Mouse (Mus musculus): ENCODE measurements around the gene Tenm1.

Gene Tenm1

DNA sequence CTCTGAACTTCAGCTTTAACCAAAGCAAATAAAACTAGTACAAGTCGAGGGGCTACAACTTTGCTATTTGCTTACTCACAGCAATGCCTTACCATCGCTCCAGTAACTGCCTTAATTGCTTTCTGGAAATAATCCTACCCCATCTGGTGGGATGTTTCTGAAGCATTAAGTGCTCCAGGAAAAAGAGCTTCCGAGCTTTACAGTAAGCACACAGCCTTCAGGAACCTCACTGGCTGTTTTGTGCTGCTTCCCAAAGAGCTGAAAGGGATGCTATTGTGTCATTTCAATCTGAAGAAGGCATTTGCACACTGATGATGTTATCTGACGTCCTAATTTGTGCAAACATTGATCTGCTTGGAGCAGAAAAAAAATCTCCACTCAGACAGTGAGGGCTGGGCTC is 647.4 kb downstream of the Tenm1 start:
- DNase-seq (ENCODE audit: low spot score) = no peak

GRCm38 (mm10) chrX:42718078-42718785 is 710.7 kb downstream of the Tenm1 start:
- no peak for DNase-seq (ENCODE audit: low spot score)

DNA sequence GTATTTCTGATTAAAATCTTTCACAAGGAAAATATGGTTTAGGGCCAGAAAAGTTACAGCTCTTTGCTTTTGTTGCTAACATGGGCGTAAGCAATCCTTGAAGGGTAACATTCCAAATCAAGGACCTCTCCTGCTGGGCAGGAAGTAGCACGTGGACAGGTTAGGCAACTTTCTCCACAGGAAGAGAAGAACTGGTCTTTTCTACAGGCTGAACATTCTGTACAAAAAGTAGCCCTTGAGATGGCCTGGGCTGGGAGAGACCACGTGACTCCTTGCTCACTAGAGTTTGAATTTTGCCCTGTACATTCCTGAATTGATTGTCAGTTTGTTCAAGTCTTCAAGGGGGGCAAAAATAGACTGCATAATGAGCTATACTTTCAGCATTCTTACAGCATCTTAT is 728.6 kb downstream of the Tenm1 start:
- DNase-seq (ENCODE audit: low spot score) = no peak

DNA sequence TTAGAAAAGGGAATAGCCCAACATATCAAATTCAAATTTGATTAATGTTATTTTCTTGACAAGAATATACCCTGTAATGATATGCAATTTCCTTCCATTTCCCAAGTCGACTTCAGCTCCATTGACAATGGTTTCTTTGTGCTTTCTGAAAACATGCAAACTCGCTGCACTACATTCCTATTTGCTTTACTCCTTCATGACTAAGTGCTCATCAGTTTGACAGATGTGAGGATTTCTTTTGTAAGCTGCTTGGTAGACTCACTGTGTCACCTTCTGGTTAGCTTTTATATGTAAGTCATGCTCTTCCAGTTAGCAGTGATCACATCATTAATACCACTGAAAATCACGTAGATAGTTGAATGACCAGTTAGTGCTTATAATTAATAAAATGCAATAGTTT is 781.8 kb downstream of the Tenm1 start:
- no peak for DNase-seq (ENCODE audit: low spot score)

- DNase-seq (ENCODE audit: low spot score) = no peak
Observed at GRCm38 (mm10) chrX:42580521-42580920, 848.4 kb downstream of the Tenm1 start.

DNA sequence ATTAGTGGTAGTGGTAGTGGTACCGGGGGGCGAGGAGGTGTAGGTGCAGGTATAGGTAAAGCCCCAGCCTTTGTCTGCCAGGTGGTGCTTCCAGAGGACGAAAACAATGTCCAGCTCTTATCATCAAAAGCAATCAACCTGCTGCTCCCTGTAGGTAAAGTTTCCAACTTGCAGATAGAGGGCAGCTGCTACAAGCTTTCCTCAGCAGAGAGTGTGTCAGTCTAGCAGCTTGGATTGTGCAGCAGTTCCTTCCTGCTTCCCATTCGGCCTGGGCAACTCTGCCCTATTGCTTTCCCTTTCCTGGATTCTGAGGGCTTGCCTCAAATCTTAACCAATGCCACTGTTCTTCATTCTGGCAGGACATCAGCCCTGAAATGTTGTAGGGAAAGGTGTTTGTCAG is 870.2 kb downstream of the Tenm1 start:
- DNase-seq (ENCODE audit: low spot score) = no peak

- no peak for DNase-seq (ENCODE audit: low spot score)
Observed at GRCm38 (mm10) chrX:42557284-42557683, 871.6 kb downstream of the Tenm1 start.

GRCm38 (mm10) chrX:42548513-42548912 is 880.4 kb downstream of the Tenm1 start:
- DNase-seq (ENCODE audit: low spot score) = no peak

DNA sequence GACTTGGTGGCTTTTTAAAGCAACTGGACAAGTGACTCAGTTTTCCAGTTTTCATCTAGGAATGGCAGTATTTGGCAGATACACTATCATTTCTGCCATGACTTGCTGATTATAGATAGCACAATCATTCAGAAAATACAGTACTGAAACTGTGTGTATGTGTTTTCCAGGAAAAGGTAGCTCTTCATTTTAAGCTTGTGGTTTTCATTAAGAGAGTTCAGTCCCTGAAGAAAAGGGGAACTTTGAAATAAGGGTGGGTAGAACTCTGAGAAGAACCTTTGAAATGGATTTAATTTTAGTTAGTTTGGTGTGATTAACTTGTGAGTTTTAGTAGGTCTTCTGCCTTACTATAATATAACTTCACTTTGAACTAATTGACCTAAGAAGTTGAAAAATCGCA is 883.9 kb downstream of the Tenm1 start:
- no peak for DNase-seq (ENCODE audit: low spot score)

DNA sequence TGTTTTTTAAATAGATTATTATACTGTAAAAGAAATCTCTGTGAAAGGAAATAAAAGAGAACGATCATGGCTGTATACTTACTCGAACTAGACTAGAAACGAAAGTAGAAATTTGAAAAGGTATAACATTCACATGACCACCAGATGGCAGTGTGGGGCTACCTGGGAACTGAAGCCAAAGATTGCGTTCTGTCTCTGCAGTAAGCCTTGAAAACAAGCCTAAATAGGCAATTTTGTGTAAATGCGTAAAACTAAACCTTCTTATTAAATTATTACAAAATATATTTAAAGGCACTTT is 888.2 kb downstream of the Tenm1 start:
- peak; percentile 21 for DNase-seq (ENCODE audit: low spot score)

- DNase-seq (ENCODE audit: low spot score) = no peak
Observed at GRCm38 (mm10) chrX:42540030-42540755, 888.7 kb downstream of the Tenm1 start.

GRCm38 (mm10) chrX:42530703-42531102 is 898.2 kb downstream of the Tenm1 start:
- DNase-seq (ENCODE audit: low spot score) = no peak

GRCm38 (mm10) chrX:42522868-42523267 is 906.1 kb downstream of the Tenm1 start:
- DNase-seq (ENCODE audit: low spot score) = no peak

DNA sequence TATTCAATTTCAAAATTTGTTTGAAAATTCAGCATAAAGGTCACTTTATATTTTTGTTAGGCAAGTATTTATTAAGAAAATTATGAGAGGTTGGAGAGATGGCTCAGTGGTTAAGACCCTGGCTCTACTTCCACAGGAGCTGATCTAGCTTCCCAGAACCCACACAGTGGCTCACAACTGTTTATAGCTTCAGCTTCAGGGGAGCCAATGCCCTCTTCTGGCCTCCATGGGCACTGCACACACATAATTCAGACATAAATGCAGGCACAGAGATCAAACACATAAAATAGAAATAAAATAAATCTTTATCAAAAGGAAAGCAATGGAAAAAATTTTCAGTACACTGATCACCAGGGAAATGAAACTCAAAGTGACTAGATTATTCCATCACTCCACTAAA is 916.4 kb downstream of the Tenm1 start:
- no peak for DNase-seq (ENCODE audit: low spot score)

- DNase-seq (ENCODE audit: low spot score) = no peak
Observed at GRCm38 (mm10) chrX:42511105-42511504, 917.8 kb downstream of the Tenm1 start.

GRCm38 (mm10) chrX:42502291-42503043 is 926.5 kb downstream of the Tenm1 start, which contains the start of gene Sh2d1a:
Gene Sh2d1a, plus strand, starts transcription at chrX:42502453.
- no peak for DNase-seq (ENCODE audit: low spot score)

GRCm38 (mm10) chrX:42500538-42500937 is 928.4 kb downstream of the Tenm1 start:
- DNase-seq (ENCODE audit: low spot score) = no peak

GRCm38 (mm10) chrX:42490336-42490735 is 938.6 kb downstream of the Tenm1 start:
- no peak for DNase-seq (ENCODE audit: low spot score)

DNA sequence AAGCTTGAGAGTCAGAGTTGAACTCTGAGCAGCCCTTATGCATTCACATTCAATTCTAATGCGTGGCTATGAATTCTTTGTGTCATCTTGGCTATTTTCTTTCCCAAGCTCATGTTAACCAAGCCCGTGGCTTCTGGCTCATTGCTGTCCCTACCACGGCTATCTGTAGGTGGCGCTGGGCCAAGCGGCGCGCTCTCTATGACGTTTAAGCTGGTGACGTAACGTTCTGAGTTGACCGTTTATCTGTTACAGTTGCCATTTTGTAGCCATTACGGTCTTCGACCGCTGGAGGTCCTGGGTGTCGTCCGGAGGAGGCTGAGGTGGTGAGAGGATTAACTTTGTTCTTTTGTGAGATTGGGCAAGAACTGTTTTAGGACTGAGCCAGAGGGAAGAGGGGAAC is 939.5 kb downstream of the Tenm1 start, which contains the start of gene Tex13c2:
Gene Tex13c2, plus strand, starts transcription at position 246 of the 400 bp plus-strand sequence.
- DNase-seq (ENCODE audit: low spot score) = no peak

Data from spleen, adult 12 weeks (tissue).